Mouse (Mus musculus) large intestine, adult 2 months (tissue): ENCODE data around the gene 2210418O10Rik. TPM values are rescaled to one million over a fixed set of nuclear protein-coding genes. Genes with fewer than 3 reads are reported as not detected.
"Not testable (repeated sequence)": the region's sequence is repeated elsewhere in the genome, so short reads cannot be mapped to it uniquely, and the experiment has no call there.

Source experiments
- DNase-seq: peaks from one replicate; pipeline ENCODE4 v3.0.0-alpha.2; 2012; ENCODE audit warnings: low read depth, low spot score
- WGBS: fragments of 180-500 bp; shearing (Covaris S2); methylation state at CpG from one replicate; pipeline ENCODE4 v1.1.7; 2018; 5-methylcytosine and 5-hydroxymethylcytosine counted together
- polyA plus RNA-seq: library from polyadenylated mRNA; depleted of rRNA; stranded (reverse); fragments of >200 nt; gene quantifications from 2 replicates; pipeline ENCODE4 v1.2.3, GENCODE M21; 2012; rRNA removed

The 2210418O10Rik gene
- polyA plus RNA-seq = 0.36 TPM in 1 of 2 replicates, not detected in the other

DNA sequence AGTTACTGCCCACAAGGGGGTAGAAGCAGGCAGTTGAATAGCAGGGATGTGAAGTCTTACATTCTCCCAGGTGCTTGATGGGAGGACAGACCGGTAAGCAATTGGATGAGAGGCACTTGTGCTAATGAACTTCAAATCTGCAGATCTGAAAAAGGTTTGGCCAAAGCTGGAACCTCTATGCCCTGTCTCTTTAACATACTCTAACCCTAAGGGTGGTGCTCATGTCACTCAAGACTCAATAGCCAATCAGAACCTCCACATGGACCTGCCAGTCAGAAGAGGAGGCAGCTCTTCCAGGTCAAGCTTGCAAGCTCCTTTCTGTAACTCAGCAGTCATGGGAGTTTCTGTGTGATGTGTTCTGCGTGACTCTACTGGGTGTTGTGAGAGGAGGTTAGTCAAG lies at the start of gene 2210418O10Rik:
2210418O10Rik (plus strand) TSS at position 301 of the 400 bp plus-strand sequence.
- WGBS = no CpG with 5 or more reads among the region's 2 CpGs
- DNase-seq = not testable (repeated sequence)

DNA sequence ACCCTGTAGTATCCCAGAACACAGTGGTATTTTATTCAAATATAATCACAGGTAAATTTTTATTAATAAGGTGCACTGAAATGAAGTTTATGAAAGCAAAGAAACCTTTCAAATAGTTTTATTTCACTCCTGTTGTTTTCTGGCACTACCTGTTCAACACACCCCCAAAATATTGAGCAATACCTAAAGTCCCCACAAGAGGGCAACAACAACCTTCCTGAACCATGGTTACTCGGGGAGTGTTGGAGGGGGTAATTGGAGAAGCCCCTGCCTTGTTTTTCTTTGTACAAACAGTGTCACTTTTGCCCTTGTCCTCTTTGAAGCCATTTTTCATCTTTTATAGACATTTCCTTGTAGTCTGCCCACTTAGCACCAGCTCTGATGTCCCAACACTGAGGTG lies 22.1 kb downstream of the 2210418O10Rik start:
- DNase-seq = not testable (repeated sequence)
- no CpG with 5 or more reads among the region's 1 CpGs for WGBS

Other genes starting within 250 kb of the 2210418O10Rik start
- gene Gm2004, start 76.7 kb upstream of the 2210418O10Rik start, polyA plus RNA-seq = 0.06 TPM in 1 of 2 replicates, not detected in the other
- gene Gm11009, start 92.9 kb downstream of the 2210418O10Rik start, polyA plus RNA-seq = not detected in 2 replicates
- 0.51 TPM in 1 of 2 replicates, not detected in the other for gene Gm14435, start 197.0 kb downstream of the 2210418O10Rik start, polyA plus RNA-seq